Mouse (Mus musculus) lung, postnatal 25 days (tissue): Measurements from ENCODE around the gene Pibf1.

Experiments used
- DNase-seq: peaks from one replicate; pipeline ENCODE4 v3.0.0; 2022; ENCODE audit warnings: low spot score

Gene Pibf1

GRCm38 (mm10) chr14:99141786-99142633 lies 42.8 kb downstream of the Pibf1 start:
- DNase-seq, result peak; percentile 79

- no peak for DNase-seq
Observed at GRCm38 (mm10) chr14:99146841-99147240, 47.6 kb downstream of the Pibf1 start.

- no peak for DNase-seq
Observed at GRCm38 (mm10) chr14:99152683-99153082, 53.5 kb downstream of the Pibf1 start.

- peak; percentile 12 for DNase-seq
Observed at GRCm38 (mm10) chr14:99159940-99160339, 60.7 kb downstream of the Pibf1 start.

- no peak for DNase-seq
Observed at GRCm38 (mm10) chr14:99163051-99163450, 63.8 kb downstream of the Pibf1 start.

GRCm38 (mm10) chr14:99174138-99174745 lies 75.0 kb downstream of the Pibf1 start:
- DNase-seq, result peak; percentile 27

- DNase-seq, result peak; percentile 86
Observed at GRCm38 (mm10) chr14:99176559-99176958, 77.3 kb downstream of the Pibf1 start.

GRCm38 (mm10) chr14:99190153-99190790 lies 91.0 kb downstream of the Pibf1 start:
- peak; percentile 60 for DNase-seq

- no peak for DNase-seq
Observed at GRCm38 (mm10) chr14:99205865-99206264, 106.6 kb downstream of the Pibf1 start.

- no peak for DNase-seq
Observed at GRCm38 (mm10) chr14:99206591-99206990, 107.4 kb downstream of the Pibf1 start.

GRCm38 (mm10) chr14:99210431-99210830 lies 111.2 kb downstream of the Pibf1 start:
- no peak for DNase-seq

GRCm38 (mm10) chr14:99218396-99219012 lies 119.3 kb downstream of the Pibf1 start:
- DNase-seq, result no peak

GRCm38 (mm10) chr14:99219757-99220171 lies 120.5 kb downstream of the Pibf1 start:
- DNase-seq, result no peak

- no peak for DNase-seq
Observed at GRCm38 (mm10) chr14:99225929-99226328, 126.7 kb downstream of the Pibf1 start.

- DNase-seq, result no peak
Observed at GRCm38 (mm10) chr14:99229071-99229780, 130.0 kb downstream of the Pibf1 start.

GRCm38 (mm10) chr14:99233056-99233455 lies 133.8 kb downstream of the Pibf1 start:
- DNase-seq, result no peak

GRCm38 (mm10) chr14:99237115-99237514 lies 137.9 kb downstream of the Pibf1 start:
- DNase-seq, result no peak

GRCm38 (mm10) chr14:99240563-99240962 lies 141.3 kb downstream of the Pibf1 start:
- DNase-seq, result no peak

GRCm38 (mm10) chr14:99244508-99244907 lies 145.3 kb downstream of the Pibf1 start:
- DNase-seq, result peak; percentile 15

GRCm38 (mm10) chr14:99262026-99262425 lies 162.8 kb downstream of the Pibf1 start:
- no peak for DNase-seq

- no peak for DNase-seq
Observed at GRCm38 (mm10) chr14:99263816-99264215, 164.6 kb downstream of the Pibf1 start.

- no peak for DNase-seq
Observed at GRCm38 (mm10) chr14:99265791-99266190, 166.6 kb downstream of the Pibf1 start.
